Mouse (Mus musculus) cerebellum, adult (tissue): ENCODE measurements around the gene March6.

Source experiments
- ATAC-seq: cut with Nextera tagmentation; 2 replicates; pipeline ENCODE4 v1.9.2; 2017; ENCODE audit warnings: mild to moderate bottlenecking, moderate library complexity, mixed read lengths; ENCODE audit not compliant: insufficient number of reproducible peaks, low FRiP score, low TSS enrichment

March6 gene

DNA sequence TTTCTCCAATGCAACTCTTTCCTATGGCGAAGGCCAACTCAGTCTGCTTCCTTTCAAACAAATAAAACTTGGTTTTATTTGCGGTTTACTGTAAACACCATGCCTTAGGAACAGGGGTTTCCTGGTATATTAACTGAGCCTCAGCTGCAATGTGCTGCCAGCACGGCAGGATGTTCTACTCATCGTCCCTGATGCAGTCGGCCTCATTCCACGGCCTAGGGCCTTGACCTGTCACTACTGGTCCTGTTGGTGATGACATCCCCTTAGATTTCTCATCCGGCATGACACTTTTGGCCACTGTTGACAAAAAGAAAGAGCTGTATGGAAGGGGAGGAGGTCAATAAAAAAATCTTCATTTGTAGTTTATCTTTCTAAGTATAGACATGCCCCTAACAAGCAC, 72.8 kb downstream of the March6 start:
- no peak for ATAC-seq

DNA sequence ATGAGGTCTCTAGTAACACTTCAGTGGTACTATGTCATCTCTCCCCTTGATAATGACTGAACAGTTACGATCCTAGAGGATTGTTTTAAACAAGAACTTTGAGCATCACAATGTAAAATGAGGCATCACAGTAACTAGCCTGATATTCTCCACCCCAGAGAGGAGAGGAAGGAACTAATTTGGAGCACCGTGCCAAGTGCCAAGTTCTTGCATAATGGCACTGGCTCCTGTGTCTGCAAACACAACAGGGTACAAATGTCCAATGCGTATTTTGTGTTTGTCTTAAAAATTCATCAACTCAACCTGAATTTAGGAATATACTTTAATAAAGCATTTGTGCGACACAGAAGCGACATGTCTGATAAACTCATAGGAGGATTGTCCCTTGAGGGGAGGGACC, 74.5 kb downstream of the March6 start:
- no peak for ATAC-seq

DNA sequence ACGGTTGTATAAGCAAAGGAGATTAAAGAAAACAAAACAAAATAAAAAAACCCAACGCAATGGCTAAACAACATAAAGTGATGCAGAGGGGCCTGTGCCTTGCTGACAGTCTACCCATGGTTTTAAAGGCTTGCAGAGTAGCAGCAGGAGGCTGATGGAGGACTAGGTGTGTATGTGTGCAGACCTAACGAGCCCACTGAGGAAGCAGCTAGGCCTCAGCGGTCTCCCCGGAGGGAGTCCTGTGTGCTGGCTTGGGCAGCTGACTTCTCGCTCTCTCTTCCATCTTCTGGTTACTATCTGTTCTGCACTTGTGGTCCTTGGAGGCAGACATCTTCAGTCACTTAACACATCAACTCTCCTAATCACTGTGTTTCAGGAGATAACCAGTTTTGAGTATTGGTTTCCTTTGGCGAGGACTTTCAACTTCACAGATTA, 76.0 kb downstream of the March6 start:
- no peak for ATAC-seq

DNA sequence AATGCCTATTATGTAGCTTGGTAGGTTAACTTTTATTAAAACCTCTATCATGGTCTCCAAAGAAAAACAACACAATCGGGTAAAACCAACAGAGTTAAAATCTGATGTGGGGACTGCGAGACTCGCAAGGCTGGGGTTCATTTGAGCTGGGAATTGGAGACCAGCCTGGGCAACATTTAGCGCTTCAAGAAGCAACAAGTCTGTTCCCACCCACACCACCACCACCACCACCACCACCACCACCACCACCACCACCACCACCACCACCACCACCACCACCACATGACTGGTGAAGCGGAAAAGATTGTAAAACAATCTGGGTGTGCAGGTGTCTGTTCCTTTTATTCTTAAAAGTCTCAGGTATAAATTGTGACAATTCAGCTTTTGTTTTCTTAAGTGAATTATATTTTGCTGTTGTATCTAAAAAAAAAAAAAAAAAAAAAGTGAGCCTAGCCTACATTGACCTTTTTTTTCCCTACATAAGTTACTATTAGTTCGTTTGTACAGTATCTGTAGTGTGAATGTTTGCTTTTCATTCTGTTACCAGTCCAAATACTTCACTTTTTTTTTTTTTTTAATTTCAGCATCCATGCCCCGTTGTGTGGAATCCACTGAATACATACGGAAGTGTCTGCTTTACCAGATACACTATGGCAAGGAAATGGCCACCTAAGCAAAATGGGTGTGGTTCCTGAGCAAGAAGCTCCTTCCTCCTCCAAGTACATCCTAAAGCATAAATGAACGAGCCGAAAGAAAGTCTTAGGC, 76.6 kb downstream of the March6 start:
- ATAC-seq = no peak

GRCm38 (mm10) chr15:31453098-31453916, 77.5 kb downstream of the March6 start, which contains the start of gene Ropn1l:
Gene Ropn1l (minus strand): TSS chr15:31453737.
- peak; percentile 97 for ATAC-seq

- ATAC-seq = no peak
Measured at GRCm38 (mm10) chr15:31452336-31453097, 78.3 kb downstream of the March6 start.

GRCm38 (mm10) chr15:31449772-31450171, 81.1 kb downstream of the March6 start:
- ATAC-seq = no peak

GRCm38 (mm10) chr15:31447121-31447520, 83.7 kb downstream of the March6 start:
- ATAC-seq = peak; percentile 53

DNA sequence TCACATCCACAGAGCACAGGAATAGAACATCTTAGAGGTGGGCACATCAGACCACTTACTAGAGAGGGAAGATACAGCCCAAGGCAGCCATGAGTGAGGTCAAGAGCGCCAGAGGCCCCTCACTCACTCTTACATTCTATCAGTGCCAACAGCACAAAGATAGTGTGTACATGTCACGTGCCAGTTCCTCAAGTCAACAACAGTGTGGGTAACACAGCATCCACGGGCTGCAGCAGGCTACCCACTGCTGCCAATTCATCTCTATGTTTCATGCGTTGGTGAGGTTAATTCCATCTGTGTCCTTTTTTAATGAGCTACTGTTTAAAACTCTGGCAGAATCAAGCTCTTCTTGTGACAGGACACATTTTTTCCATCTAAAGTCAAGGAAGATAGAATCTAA, 88.2 kb downstream of the March6 start:
- no peak for ATAC-seq

GRCm38 (mm10) chr15:31441996-31442395, 88.9 kb downstream of the March6 start:
- no peak for ATAC-seq

- ATAC-seq = no peak
Measured at GRCm38 (mm10) chr15:31436811-31437210, 94.0 kb downstream of the March6 start.

DNA sequence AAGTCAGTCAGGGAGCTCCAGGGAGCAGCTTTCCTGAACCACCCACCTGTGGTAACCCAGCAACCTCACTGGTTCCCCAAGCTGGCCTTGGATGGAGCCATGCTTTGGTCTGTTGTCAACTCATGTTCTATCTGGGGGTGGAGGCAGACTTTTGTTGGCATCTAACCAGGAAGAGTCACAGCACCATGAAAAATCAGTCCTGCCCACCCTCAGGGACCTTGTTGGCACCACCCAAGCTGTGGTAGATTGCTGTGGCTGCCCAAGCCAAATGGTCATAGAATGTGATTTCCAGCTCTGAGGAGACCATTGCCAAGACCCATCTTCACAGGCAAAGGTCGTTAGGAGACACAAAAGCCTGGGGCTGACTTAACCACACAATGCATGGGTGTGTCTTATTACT, 94.8 kb downstream of the March6 start:
- no peak for ATAC-seq

GRCm38 (mm10) chr15:31433768-31434167, 97.1 kb downstream of the March6 start:
- ATAC-seq = no peak

DNA sequence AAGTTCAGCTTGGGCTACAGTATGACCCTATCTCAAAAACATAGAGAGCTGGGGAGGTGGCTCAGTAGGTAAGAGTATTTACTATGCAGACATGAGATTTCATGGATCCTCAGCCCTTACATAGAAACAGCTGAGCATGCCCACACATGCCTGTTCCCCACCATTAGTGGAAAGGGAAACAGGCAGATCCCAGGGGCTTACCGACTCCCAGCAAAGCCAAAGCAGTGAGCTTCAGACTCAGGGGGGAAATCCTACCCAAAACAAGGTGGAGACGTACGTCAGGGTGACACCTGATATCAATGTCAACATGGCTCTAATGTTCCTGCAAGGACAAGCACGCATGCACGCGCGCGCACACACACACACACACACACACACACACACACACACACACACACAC, 99.0 kb downstream of the March6 start:
- no peak for ATAC-seq

DNA sequence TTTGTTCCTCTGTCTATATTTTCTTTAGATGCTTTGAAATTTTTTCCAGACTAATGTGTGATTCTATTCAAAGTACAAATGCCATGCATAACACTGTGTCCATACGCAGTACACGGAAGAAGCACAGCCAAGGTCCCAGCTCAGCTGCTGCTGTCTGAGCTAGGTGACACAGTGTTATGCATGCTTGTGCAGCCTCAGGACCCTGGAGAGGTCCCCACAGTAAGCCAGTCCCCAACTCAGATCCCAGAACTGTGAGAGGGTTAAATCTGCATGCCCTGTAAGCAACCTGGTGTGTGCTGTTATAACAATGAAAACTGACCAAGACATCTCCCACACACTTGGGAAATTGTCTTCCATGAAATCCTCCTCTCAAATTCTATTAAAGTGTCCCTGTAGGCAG, 100.8 kb downstream of the March6 start:
- no peak for ATAC-seq

- ATAC-seq = no peak
Measured at GRCm38 (mm10) chr15:31429429-31429828, 101.4 kb downstream of the March6 start.

- no peak for ATAC-seq
Measured at GRCm38 (mm10) chr15:31428571-31428970, 102.3 kb downstream of the March6 start.

DNA sequence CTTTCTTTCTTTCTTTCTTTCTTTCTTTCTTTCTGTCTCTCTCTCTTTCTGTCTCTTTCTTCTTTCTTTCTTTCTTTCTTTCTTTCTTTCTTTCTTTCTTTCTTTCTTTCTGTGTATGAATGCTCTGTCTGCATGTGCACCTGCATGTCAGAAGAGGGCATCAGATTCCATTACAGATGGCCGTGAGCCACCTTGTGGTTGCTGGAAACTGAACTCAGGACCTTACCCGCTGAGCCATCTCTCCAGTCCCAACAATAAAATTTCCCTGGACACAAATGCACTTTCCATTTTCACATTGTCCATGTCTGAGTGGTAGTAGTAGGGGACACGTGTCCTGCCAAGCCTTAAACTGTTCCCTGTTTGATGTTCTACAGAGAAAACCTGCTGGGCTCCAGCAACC, 103.5 kb downstream of the March6 start:
- ATAC-seq = no peak

- ATAC-seq = no peak
Measured at GRCm38 (mm10) chr15:31426066-31426706, 104.7 kb downstream of the March6 start.

DNA sequence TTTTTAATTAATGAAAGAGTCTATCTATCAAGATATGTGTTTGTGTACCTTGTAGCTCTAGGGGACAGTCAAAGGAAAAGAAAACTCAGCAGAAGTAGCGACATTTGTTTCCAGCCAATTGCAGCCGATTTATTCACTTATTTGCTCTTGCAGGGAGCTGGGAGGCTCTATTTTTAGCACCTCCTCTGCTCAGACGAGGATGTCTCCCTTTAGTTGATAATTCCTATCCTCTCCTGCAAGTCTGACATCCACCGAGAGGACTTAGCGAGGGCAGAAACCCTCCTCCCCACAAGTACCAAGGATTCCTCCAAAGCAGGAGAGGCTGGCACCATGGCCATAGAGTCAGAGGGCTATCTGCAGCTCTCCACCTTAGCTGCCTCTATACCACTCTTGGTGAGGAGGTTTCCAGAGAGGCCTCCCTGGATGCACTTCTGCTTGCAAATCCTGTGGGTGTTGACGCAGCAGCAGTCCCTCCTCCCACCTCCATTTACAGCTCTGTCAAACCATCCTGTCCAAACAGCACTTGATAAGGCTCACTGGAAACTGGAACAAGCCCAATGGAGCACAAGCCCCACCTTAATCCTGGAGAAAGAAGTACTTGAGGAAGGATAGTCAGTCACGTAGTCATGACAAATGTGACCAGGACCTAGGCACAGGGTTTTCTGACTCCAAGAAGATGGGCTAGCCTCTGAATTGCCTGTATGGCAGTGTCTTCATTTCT, 108.0 kb downstream of the March6 start:
- ATAC-seq = no peak
